Mouse (Mus musculus): ENCODE measurements around the gene Hist1h1d. TPM values are rescaled to one million over a fixed set of nuclear protein-coding genes. Genes with fewer than 3 reads are reported as not detected.

Gene Hist1h1d
- polyA plus RNA-seq, 1 experiment from 2014 or later = 0.41 TPM

DNA sequence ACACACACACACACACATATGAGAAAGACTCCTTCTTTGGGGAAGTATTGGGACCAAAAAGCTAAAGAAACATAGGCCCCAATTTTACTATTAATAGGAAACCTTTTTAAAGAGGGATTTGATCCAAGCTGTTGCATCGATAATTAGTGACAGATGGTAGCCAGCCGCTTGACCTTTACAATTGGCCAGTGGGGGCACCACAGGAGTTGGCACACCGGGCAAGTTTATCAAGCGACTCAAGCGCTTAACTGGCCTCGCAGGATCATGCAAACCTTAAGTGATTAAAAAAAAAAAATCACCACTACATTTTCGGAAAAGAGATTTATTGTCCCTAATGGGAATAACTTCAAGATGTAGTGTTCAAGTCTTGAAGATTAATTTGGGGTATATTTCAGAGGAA lies 39.6 kb downstream of the Hist1h1d start:
- no peaks in the 10 kb centered on the region for H3K9me3 ChIP-seq (ENCODE audit: control insufficient read depth, low read length)
- no peak overlapping the region for H3K4me3 ChIP-seq (ENCODE audit: control insufficient read depth in 1 of 2, insufficient read depth in 1 of 2, low read depth in 1 of 2, low read length in 2 of 2)
- no peak overlapping the region for H3K4me2 ChIP-seq (ENCODE audit: low read length)
- no peaks in the 10 kb centered on the region for H3K27me3 ChIP-seq (ENCODE audit: control insufficient read depth, insufficient read depth, low read length)
- H3K4me1 ChIP-seq (ENCODE audit: control insufficient read depth in 2 of 2, insufficient read depth in 2 of 2, low read length in 2 of 2) = no peaks in the 10 kb centered on the region
- H3K9ac ChIP-seq (ENCODE audit: low read length) = no peak overlapping the region
- H3K27ac ChIP-seq (replicated peaks in 1 of 2; ENCODE audit: control insufficient read depth in 1 of 2, insufficient read depth in 1 of 2, low read depth in 2 of 2, low read length in 2 of 2) = no peak overlapping the region
- no peak for ATAC-seq (ENCODE audit: insufficient number of reproducible peaks, insufficient read depth, low FRiP score, low read depth)
- H3K36me3 ChIP-seq (ENCODE audit: control insufficient read depth, insufficient read depth, low read length) = no peaks in the 10 kb centered on the region
- 89% methylated on average over 7 of the region's 7 CpGs for WGBS

DNA sequence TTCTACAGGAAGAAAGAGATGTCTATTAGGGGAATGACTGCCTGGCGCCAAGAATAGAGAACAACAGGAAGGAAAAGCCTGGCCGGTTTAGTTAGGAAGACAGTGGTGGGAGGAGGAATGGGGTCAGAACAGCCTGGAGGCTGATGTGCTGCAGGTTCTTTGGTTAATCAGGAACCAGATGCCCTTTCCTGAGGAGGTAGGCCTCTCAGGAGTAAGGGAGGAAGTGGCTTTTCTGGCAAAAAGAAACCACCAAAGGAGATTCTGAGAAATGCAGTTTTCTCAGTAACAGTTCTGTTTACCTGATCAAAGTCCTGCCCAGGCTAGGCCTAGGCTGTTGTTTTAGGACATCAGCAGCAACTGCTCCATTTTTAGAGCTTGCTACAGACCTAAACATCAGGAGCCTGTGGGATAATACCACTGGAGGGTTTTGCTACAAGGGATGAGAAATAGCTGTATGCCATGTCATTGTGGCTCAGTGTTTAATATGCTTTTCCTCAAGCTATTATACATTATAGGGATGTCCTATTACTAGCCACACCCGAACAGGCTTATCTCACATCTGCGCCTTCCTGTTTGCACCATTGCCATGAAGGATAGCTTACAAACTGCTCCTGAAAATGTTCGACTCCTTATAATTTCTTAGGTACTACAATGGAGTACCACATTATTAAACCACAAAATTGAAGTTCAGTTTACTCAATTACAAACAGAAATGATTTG lies 40.1 kb downstream of the Hist1h1d start:
- ATAC-seq (ENCODE audit: insufficient number of reproducible peaks, insufficient read depth, low FRiP score, low read depth) = no peak
- Histone ChIP-seq H3K36me3 (ENCODE audit: control insufficient read depth, insufficient read depth, low read length) (no peaks in the 10 kb centered on the region), H3K9me3 (ENCODE audit: control insufficient read depth, low read length) (no peaks in the 10 kb centered on the region), H3K4me3 (ENCODE audit: control insufficient read depth in 1 of 2, insufficient read depth in 1 of 2, low read depth in 1 of 2, low read length in 2 of 2) (no peak overlapping the region), H3K4me1 (ENCODE audit: control insufficient read depth in 2 of 2, insufficient read depth in 2 of 2, low read length in 2 of 2) (no peaks in the 10 kb centered on the region), H3K4me2 (ENCODE audit: low read length) (no peak overlapping the region), H3K9ac (ENCODE audit: low read length) (no peak overlapping the region), H3K27me3 (ENCODE audit: control insufficient read depth, insufficient read depth, low read length) (no peaks in the 10 kb centered on the region), H3K27ac (replicated peaks in 1 of 2; ENCODE audit: control insufficient read depth in 1 of 2, insufficient read depth in 1 of 2, low read depth in 2 of 2, low read length in 2 of 2) (peak overlapping the region; percentile 49 to 55; a peak in 3 of 4 replicates)
- 61% methylated on average over 5 of the region's 5 CpGs for WGBS

DNA sequence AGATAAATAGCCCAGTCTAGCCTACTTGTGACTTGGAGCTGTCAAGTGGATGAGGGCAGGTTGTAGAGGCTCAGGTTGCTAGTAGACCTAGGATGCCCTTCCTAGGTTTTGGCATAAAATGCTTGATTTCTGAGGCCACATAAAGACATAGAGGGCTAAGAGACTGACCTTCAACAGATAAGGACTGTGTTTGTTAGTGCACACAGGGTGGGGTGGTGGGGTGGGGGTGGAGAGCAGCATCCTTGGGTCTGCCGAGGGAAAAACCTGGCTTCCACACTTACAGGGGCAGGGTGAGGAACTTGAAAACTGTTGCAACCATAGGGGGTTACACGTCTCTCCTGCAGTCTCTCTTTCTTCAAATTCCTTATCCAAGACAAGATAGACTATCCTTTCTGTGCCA lies 42.1 kb downstream of the Hist1h1d start:
- Histone ChIP-seq H3K27ac (replicated peaks in 1 of 2; ENCODE audit: control insufficient read depth in 1 of 2, insufficient read depth in 1 of 2, low read depth in 2 of 2, low read length in 2 of 2) (no peak overlapping the region), H3K4me1 (ENCODE audit: control insufficient read depth in 2 of 2, insufficient read depth in 2 of 2, low read length in 2 of 2) (no peaks in the 10 kb centered on the region), H3K4me2 (ENCODE audit: low read length) (no peak overlapping the region), H3K4me3 (ENCODE audit: control insufficient read depth in 1 of 2, insufficient read depth in 1 of 2, low read depth in 1 of 2, low read length in 2 of 2) (no peak overlapping the region), H3K9me3 (ENCODE audit: control insufficient read depth, low read length) (no peaks in the 10 kb centered on the region), H3K27me3 (ENCODE audit: control insufficient read depth, insufficient read depth, low read length) (no peaks in the 10 kb centered on the region), H3K36me3 (ENCODE audit: control insufficient read depth, insufficient read depth, low read length) (no peaks in the 10 kb centered on the region), H3K9ac (ENCODE audit: low read length) (no peak overlapping the region)
- no peak for ATAC-seq (ENCODE audit: insufficient number of reproducible peaks, insufficient read depth, low FRiP score, low read depth)
- WGBS = 52% methylated on average over 2 of the region's 2 CpGs

DNA sequence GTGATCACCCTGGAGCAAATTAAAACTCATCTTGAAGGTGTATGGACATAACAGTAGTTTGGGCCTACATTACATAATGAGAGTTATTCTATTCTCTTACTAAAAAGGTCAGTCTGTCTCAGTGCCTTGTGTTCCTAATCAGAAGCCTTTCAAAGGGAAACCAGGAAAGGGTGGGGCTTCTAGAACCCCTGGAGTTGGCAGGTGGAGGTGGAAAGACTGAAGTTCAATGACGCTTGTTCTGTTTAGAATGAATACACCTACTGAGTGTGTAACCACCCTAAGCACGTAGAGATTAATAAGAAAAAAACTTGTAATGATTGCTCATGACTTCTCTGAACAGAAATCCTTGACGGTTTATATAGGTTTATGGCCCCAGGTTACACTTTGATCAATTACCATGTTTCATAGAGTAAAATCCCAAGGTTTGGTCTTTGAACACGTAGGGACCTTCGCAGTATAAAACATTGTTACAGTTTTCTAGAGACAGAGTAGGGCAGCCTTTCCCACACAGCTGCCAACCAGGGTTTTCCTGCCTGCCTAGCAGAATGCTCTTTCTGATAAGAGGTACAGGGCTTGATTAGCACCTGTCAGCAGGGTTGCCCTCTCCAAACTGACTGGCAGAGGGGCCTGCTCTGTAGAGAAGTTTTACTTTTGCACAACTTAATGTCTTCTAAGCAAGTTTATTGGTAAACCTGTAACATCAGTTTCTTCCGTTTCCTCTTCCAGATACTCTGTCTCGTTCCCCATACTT lies 42.7 kb downstream of the Hist1h1d start:
- no peak overlapping the region for H3K4me2 ChIP-seq (ENCODE audit: low read length)
- no peak overlapping the region for H3K9ac ChIP-seq (ENCODE audit: low read length)
- no peaks in the 10 kb centered on the region for H3K27me3 ChIP-seq (ENCODE audit: control insufficient read depth, insufficient read depth, low read length)
- H3K4me1 ChIP-seq (ENCODE audit: control insufficient read depth in 2 of 2, insufficient read depth in 2 of 2, low read length in 2 of 2) = no peaks in the 10 kb centered on the region
- no peaks in the 10 kb centered on the region for H3K9me3 ChIP-seq (ENCODE audit: control insufficient read depth, low read length)
- 62% methylated on average over 7 of the region's 7 CpGs for WGBS
- H3K4me3 ChIP-seq (ENCODE audit: control insufficient read depth in 1 of 2, insufficient read depth in 1 of 2, low read depth in 1 of 2, low read length in 2 of 2) = no peak overlapping the region
- ATAC-seq (ENCODE audit: insufficient number of reproducible peaks, insufficient read depth, low FRiP score, low read depth) = no peak
- no peak overlapping the region for H3K27ac ChIP-seq (replicated peaks in 1 of 2; ENCODE audit: control insufficient read depth in 1 of 2, insufficient read depth in 1 of 2, low read depth in 2 of 2, low read length in 2 of 2)
- no peaks in the 10 kb centered on the region for H3K36me3 ChIP-seq (ENCODE audit: control insufficient read depth, insufficient read depth, low read length)

DNA sequence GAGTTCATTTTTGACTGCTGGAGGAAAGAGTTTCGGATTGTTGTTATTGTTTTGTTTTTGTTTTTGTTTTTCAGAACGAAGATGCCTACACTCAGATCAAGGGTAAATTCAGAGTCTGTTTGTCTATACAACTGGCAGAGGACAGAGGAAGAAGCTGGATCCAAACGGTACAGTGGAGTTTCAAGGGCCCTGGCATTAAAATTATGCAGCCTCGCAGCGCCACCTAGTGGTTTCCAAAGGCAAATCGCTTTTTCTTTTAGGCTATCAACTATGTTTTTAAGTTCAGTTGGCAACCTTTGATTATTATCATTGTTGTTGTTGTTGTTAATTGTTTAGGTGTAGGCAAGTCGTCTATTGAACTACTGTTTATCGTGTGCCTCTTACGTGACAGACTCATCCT lies 44.9 kb downstream of the Hist1h1d start:
- 6% methylated on average over 9 of the region's 9 CpGs for WGBS
- Histone ChIP-seq H3K27ac (replicated peaks in 1 of 2; ENCODE audit: control insufficient read depth in 1 of 2, insufficient read depth in 1 of 2, low read depth in 2 of 2, low read length in 2 of 2) (no peak overlapping the region), H3K36me3 (ENCODE audit: control insufficient read depth, insufficient read depth, low read length) (no peaks in the 10 kb centered on the region), H3K27me3 (ENCODE audit: control insufficient read depth, insufficient read depth, low read length) (no peaks in the 10 kb centered on the region), H3K4me3 (ENCODE audit: control insufficient read depth in 1 of 2, insufficient read depth in 1 of 2, low read depth in 1 of 2, low read length in 2 of 2) (no peak overlapping the region), H3K9me3 (ENCODE audit: control insufficient read depth, low read length) (no peaks in the 10 kb centered on the region), H3K9ac (ENCODE audit: low read length) (no peak overlapping the region), H3K4me2 (ENCODE audit: low read length) (no peak overlapping the region), H3K4me1 (ENCODE audit: control insufficient read depth in 2 of 2, insufficient read depth in 2 of 2, low read length in 2 of 2) (no peaks in the 10 kb centered on the region)
- no peak for ATAC-seq (ENCODE audit: insufficient number of reproducible peaks, insufficient read depth, low FRiP score, low read depth)

DNA sequence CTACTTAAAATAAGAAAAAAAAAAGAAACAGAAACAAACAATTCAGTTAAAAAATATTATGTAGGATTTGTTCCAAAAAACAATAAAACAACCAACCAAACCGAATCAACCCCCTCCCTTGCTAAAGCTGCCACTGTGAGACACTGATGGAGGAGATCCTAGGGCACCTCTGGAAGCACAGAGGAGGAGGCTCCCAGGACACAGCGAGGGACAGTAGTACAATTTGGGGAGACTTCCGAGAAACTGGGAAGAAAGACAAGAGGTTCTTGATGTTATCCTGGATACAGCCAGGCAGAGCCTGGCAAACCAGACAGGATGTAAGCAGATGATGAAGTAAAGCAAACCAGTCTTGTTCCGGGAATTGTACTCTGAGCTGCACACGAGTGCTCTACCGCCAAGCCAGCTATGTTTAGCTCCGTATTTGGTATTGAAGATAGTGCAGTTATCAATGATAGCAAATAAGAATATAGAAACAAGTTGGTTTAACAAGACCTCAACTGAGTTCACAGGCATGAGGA lies 50.2 kb downstream of the Hist1h1d start:
- H3K36me3 ChIP-seq (ENCODE audit: control insufficient read depth, insufficient read depth, low read length) = no peaks in the 10 kb centered on the region
- no peak overlapping the region for H3K4me3 ChIP-seq (ENCODE audit: control insufficient read depth in 1 of 2, insufficient read depth in 1 of 2, low read depth in 1 of 2, low read length in 2 of 2)
- H3K9me3 ChIP-seq (ENCODE audit: control insufficient read depth, low read length) = no peaks in the 10 kb centered on the region
- no peaks in the 10 kb centered on the region for H3K27me3 ChIP-seq (ENCODE audit: control insufficient read depth, insufficient read depth, low read length)
- no peaks in the 10 kb centered on the region for H3K4me1 ChIP-seq (ENCODE audit: control insufficient read depth in 2 of 2, insufficient read depth in 2 of 2, low read length in 2 of 2)
- H3K9ac ChIP-seq (ENCODE audit: low read length) = no peak overlapping the region
- no peak overlapping the region for H3K4me2 ChIP-seq (ENCODE audit: low read length)
- no peak overlapping the region for H3K27ac ChIP-seq (replicated peaks in 1 of 2; ENCODE audit: control insufficient read depth in 1 of 2, insufficient read depth in 1 of 2, low read depth in 2 of 2, low read length in 2 of 2)
- WGBS = 48% methylated on average over 7 of the region's 7 CpGs
- no peak for ATAC-seq (ENCODE audit: insufficient number of reproducible peaks, insufficient read depth, low FRiP score, low read depth)

DNA sequence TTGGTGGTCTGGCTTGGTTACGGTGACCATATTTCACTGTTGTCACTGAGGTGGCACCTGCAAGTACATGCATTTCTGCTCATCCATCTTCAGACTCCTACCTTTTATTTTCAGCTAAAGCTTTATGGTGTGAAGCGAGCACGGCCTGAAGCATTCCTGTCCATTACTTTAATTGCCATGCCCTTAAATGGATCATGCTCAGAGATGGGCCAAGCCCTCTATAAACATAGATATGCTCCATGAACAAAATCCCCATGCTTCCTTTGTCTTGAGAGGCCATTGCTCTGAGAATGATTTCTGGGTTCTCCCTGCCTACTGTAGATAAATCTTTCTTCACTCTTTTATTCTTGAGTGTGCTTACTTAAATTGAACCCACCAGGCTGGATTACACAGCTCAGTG lies 51.4 kb downstream of the Hist1h1d start:
- 85% methylated on average over 3 of the region's 3 CpGs for WGBS
- ATAC-seq (ENCODE audit: insufficient number of reproducible peaks, insufficient read depth, low FRiP score, low read depth) = no peak

More for the DNA sequence above, 51.4 kb downstream of the Hist1h1d start:
- Histone ChIP-seq H3K36me3 (ENCODE audit: control insufficient read depth, insufficient read depth, low read length) (no peaks in the 10 kb centered on the region), H3K4me2 (ENCODE audit: low read length) (no peak overlapping the region), H3K9me3 (ENCODE audit: control insufficient read depth, low read length) (no peaks in the 10 kb centered on the region), H3K4me1 (ENCODE audit: control insufficient read depth in 2 of 2, insufficient read depth in 2 of 2, low read length in 2 of 2) (no peaks in the 10 kb centered on the region), H3K4me3 (ENCODE audit: control insufficient read depth in 1 of 2, insufficient read depth in 1 of 2, low read depth in 1 of 2, low read length in 2 of 2) (no peak overlapping the region), H3K27ac (replicated peaks in 1 of 2; ENCODE audit: control insufficient read depth in 1 of 2, insufficient read depth in 1 of 2, low read depth in 2 of 2, low read length in 2 of 2) (no peak overlapping the region), H3K27me3 (ENCODE audit: control insufficient read depth, insufficient read depth, low read length) (no peaks in the 10 kb centered on the region), H3K9ac (ENCODE audit: low read length) (no peak overlapping the region)
